Mouse (Mus musculus) thymus, adult 2 months (tissue): ENCODE measurements around the gene Trank1.
A peak's percentile ranks its signal among the peaks of the same experiment; 100 is the strongest.

Experiments used
- CTCF ChIP-seq: fragments of 200-500 bp; IDR thresholded peaks from 2 replicates; pipeline ENCODE4 v1.5.1; 2012; ENCODE audit warnings: mild to moderate bottlenecking, control low read depth, low read length, moderate library complexity, borderline replicate concordance; ENCODE audit not compliant: control insufficient read depth, poor library complexity, insufficient read depth; ENCODE audit errors: extremely low read depth
- POLR2A ChIP-seq: fragments of 200-500 bp; IDR thresholded peaks from 2 replicates; pipeline ENCODE4 v1.6.1; 2012; ENCODE audit warnings: mild to moderate bottlenecking, low read length, control low read depth, moderate library complexity; ENCODE audit not compliant: control insufficient read depth, poor library complexity, insufficient read depth; ENCODE audit errors: extremely low read depth

DNA sequence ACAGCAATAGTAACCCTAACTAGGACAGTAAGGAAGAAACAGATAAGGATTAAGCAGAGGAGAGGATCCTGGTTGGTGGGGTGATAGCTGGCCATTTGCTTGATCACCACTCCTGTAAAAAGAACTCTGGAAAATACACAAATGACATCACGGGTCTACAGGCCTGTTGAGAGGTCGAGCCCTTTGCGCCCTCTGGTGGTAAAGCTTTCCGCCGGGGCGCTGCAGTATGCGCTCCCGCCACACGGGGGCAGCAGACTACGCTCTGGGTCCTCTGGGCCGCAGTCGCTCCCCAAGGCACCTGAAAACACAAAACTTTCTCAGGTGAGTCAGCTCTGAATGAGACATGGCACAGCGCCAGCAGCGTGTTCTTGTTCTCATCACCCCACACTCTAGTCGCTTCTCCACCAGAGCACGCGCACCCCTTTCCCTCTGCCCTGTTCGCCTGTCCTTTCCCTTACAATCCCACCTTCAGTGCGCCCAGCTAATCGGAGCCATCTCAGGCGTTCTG, 21.7 kb upstream of the Trank1 start:
- TF ChIP-seq CTCF (peak; percentile 100), POLR2A (no peak)
